Mouse (Mus musculus) hindbrain, embryonic 15.5 days (tissue): ENCODE measurements at regions not wholly inside any gene's neighbourhood (a gene's known extent, or its start where the extent isn't known, plus 50 kb on each side); places are given as distances from the start of the nearest gene placed in this dataset.

Experiments
- ATAC-seq: fragments of 200-750 bp; cut with Nextera tagmentation; 2 replicates; pipeline ENCODE4 v1.8.0; 2017; ENCODE audit warnings: low read depth, moderate number of reproducible peaks, moderate TSS enrichment; ENCODE audit not compliant: low FRiP score
- H3K27ac ChIP-seq: fragments of 300-500 bp; sonication (generic); replicated peaks from 2 replicates; pipeline ENCODE4 v1.5.1; 2015; ENCODE audit warnings: mild to moderate bottlenecking, inconsistent platforms
- H3K27me3 ChIP-seq: fragments of 300-500 bp; sonication (generic); 2 replicates; pipeline ENCODE4 v1.6.1; 2015; ENCODE audit warnings: control low read depth, inconsistent platforms
- H3K36me3 ChIP-seq: fragments of 300-500 bp; sonication (generic); 2 replicates; pipeline ENCODE4 v1.6.1; 2015; ENCODE audit warnings: control low read depth, inconsistent platforms
- H3K4me1 ChIP-seq: fragments of 300-500 bp; sonication (generic); replicated peaks from 2 replicates; pipeline ENCODE4 v1.6.1; 2015; ENCODE audit warnings: control low read depth, inconsistent platforms
- H3K4me2 ChIP-seq: fragments of 300-500 bp; sonication (generic); 2 replicates; pipeline ENCODE4 v1.6.1; 2015; ENCODE audit warnings: moderate library complexity, mild to moderate bottlenecking, inconsistent platforms
- H3K4me3 ChIP-seq: fragments of 300-500 bp; sonication (generic); 2 replicates; pipeline ENCODE4 v1.5.1; 2015; ENCODE audit warnings: mild to moderate bottlenecking, inconsistent platforms
- H3K9ac ChIP-seq: fragments of 300-500 bp; sonication (generic); 2 replicates; pipeline ENCODE4 v1.6.1; 2015; ENCODE audit warnings: inconsistent platforms
- H3K9me3 ChIP-seq: fragments of 300-500 bp; sonication (generic); 2 replicates; pipeline ENCODE4 v1.6.1; 2016; ENCODE audit warnings: control low read depth, inconsistent platforms
- WGBS: fragments of 180-500 bp; shearing (Covaris S2); methylation state at CpG from one replicate; pipeline ENCODE4 v1.1.7; 2015; 5-methylcytosine and 5-hydroxymethylcytosine counted together

- Histone ChIP-seq H3K4me1 (peaks cover 7% of the 10 kb centered on the region; the same call in 1 of the 2 replicates), H3K9ac (no peak overlapping the region), H3K4me2 (no peak overlapping the region), H3K4me3 (no peak overlapping the region), H3K9me3 (no peaks in the 10 kb centered on the region), H3K27ac (no peak overlapping the region), H3K36me3 (no peaks in the 10 kb centered on the region), H3K27me3 (no peaks in the 10 kb centered on the region)
- no peak for ATAC-seq
- 0% methylated on average over 1 of the region's 1 CpGs for WGBS
These were observed 60.7 kb upstream of the Kcnj15 start for GRCm38 (mm10) chr16:95196622-95197021.

DNA sequence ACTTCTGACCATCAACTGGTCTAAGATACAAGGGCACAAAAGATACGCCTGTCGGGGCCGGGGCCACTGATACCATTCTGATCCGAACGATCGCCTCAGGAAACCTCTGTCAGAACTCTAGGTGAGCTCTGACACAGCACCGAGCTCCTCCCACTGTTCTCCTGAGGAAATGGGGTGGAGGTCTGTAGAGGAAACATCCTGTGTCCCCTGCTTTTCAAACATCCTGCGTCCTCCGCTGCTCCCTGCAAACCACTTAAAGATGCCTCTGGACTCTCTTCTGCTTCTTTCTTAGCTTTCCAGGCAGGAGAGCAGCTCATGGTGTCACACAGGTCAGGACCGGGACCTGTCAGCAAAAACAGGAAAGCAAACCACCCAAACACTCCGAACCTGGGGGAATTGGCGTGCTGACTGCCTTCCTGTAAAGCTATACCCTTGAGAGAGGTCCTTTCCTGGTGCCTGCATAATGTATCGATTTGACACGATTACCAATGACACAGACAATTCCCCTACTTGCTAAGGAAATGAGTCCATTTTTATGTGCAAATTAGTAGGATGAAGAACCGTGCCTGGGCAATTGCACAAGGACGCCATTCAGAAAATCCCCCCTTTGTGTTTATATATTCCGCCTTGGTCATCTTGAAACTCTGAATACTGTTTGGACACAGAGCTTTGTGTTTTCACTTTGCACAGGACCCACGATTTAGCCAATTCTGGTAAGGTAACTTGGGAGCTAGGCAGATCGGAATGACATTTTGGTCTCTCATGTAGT is 58.4 kb upstream of the Kcnj15 start:
- H3K36me3 ChIP-seq = no peaks in the 10 kb centered on the region
- no peak for ATAC-seq
- no peaks in the 10 kb centered on the region for H3K27me3 ChIP-seq
- no peak overlapping the region for H3K4me3 ChIP-seq
- H3K9me3 ChIP-seq = no peaks in the 10 kb centered on the region
- 59% methylated on average over 19 of the region's 19 CpGs for WGBS
- no peak overlapping the region for H3K9ac ChIP-seq
- 0 out of 2 replicates have a peak overlapping the region, but pooled peaks have one; percentile 4 for H3K27ac ChIP-seq
- peaks cover 7% of the 10 kb centered on the region; the same call in 1 of the 2 replicates for H3K4me1 ChIP-seq
- no peak overlapping the region for H3K4me2 ChIP-seq

GRCm38 (mm10) chr16:95202126-95202883 is 55.1 kb upstream of the Kcnj15 start:
- Histone ChIP-seq H3K4me1 (peaks cover 7% of the 10 kb centered on the region; the same call in 1 of the 2 replicates), H3K4me2 (no peak overlapping the region), H3K4me3 (no peak overlapping the region), H3K36me3 (no peaks in the 10 kb centered on the region), H3K9me3 (no peaks in the 10 kb centered on the region), H3K27me3 (no peaks in the 10 kb centered on the region), H3K27ac (no peak overlapping the region), H3K9ac (no peak overlapping the region)
- ATAC-seq = no peak
- WGBS = 67% methylated on average over 7 of the region's 7 CpGs

DNA sequence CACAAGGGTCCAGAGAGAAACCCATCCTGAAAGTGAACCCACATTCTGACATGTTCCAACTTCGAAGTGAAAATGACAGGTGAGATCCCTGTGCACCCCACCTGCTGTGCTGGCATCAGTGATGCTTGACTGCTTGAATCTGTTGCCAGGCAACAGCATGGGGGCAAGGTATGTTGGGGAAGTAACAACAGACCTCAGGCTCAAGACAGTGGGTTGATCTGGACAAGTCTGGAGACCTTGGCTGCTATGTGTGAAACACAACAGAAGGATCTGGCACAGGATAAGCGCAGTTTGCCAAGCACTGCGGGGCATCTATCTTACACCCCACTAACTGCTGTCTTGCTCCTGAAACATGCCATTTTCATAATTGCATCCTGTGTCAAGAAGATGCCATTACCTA is 54.3 kb upstream of the Kcnj15 start:
- no peak for ATAC-seq
- WGBS = 70% methylated on average over 3 of the region's 3 CpGs

GRCm38 (mm10) chr16:95203790-95204189 is 53.6 kb upstream of the Kcnj15 start:
- Histone ChIP-seq H3K4me1 (peaks cover 2% of the 10 kb centered on the region; the same call in 1 of the 2 replicates), H3K9ac (no peak overlapping the region), H3K27ac (no peak overlapping the region), H3K27me3 (no peaks in the 10 kb centered on the region), H3K9me3 (no peaks in the 10 kb centered on the region), H3K36me3 (no peaks in the 10 kb centered on the region), H3K4me3 (no peak overlapping the region), H3K4me2 (no peak overlapping the region)
- ATAC-seq = no peak
- WGBS = 85% methylated on average over 3 of the region's 3 CpGs

More for the DNA sequence above, 54.3 kb upstream of the Kcnj15 start:
- Histone ChIP-seq H3K36me3 (no peaks in the 10 kb centered on the region), H3K4me2 (no peak overlapping the region), H3K4me1 (peaks cover 7% of the 10 kb centered on the region; the same call in 1 of the 2 replicates), H3K9me3 (no peaks in the 10 kb centered on the region), H3K4me3 (no peak overlapping the region), H3K27me3 (no peaks in the 10 kb centered on the region), H3K9ac (no peak overlapping the region), H3K27ac (no peak overlapping the region)

- no peaks in the 10 kb centered on the region for H3K36me3 ChIP-seq
- H3K4me2 ChIP-seq = no peak overlapping the region
- no peaks in the 10 kb centered on the region for H3K9me3 ChIP-seq
- WGBS = 96% methylated on average over 6 of the region's 6 CpGs
- no peak for ATAC-seq
- no peaks in the 10 kb centered on the region for H3K4me1 ChIP-seq
- H3K27ac ChIP-seq = no peak overlapping the region
- no peak overlapping the region for H3K4me3 ChIP-seq
- H3K9ac ChIP-seq = no peak overlapping the region
- no peaks in the 10 kb centered on the region for H3K27me3 ChIP-seq
These were observed 52.9 kb upstream of the Kcnj15 start for GRCm38 (mm10) chr16:95204507-95204906.

- Histone ChIP-seq H3K4me1 (no peaks in the 10 kb centered on the region), H3K27me3 (no peaks in the 10 kb centered on the region), H3K9me3 (no peaks in the 10 kb centered on the region), H3K9ac (no peak overlapping the region), H3K4me3 (no peak overlapping the region), H3K36me3 (no peaks in the 10 kb centered on the region), H3K27ac (no peak overlapping the region), H3K4me2 (no peak overlapping the region)
- 78% methylated on average over 5 of the region's 5 CpGs for WGBS
- ATAC-seq = no peak
These were observed 50.9 kb upstream of the Kcnj15 start for GRCm38 (mm10) chr16:95206445-95206844.

DNA sequence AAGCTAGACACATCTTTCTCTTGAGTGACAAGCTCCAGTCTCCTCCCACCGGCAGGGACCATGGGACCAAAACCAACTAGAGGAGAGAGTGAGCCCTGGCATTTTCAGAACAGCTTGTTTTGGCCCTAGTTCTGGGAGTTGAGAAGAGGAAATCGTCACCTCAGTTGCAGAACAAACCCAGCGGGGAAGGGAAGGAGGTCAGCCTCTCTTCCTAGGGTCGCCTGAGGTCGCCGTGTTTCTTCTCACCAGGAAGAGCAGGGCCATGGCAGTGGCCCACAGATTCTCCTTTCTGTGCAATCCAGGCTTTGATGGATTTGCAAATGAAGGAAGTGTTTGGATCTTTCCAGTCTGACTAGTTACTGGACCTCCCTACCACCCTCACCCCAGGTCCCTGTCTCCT is 49.8 kb upstream of the Kcnj15 start:
- Histone ChIP-seq H3K27me3 (no peaks in the 10 kb centered on the region), H3K9me3 (no peaks in the 10 kb centered on the region), H3K4me2 (no peak overlapping the region), H3K27ac (no peak overlapping the region), H3K36me3 (no peaks in the 10 kb centered on the region), H3K4me1 (no peaks in the 10 kb centered on the region), H3K9ac (no peak overlapping the region), H3K4me3 (no peak overlapping the region)
- no peak for ATAC-seq
- 87% methylated on average over 6 of the region's 6 CpGs for whole genome bisulfite sequencing
